Mouse (Mus musculus) heart, postnatal 14 days (tissue): ENCODE measurements around the gene Smtnl2. TPM values are rescaled to one million over a fixed set of nuclear protein-coding genes. Genes with fewer than 3 reads are reported as not detected.
"Not testable (repeated sequence)": the region's sequence is repeated elsewhere in the genome, so short reads cannot be mapped to it uniquely, and the experiment has no call there.

Experiments used
- DNase-seq, 2 experiments: peaks; one replicate each; pipeline ENCODE4 v3.0.0; 2021 to 2022
- intact Hi-C: fragments of 180-260 bp; cut with DNase I; formaldehyde crosslinking; loops from one replicate; pipeline ENCODE4 v1.15.1; 2025
- total RNA-seq, 2 experiments: library from RNA; stranded (reverse); gene quantifications; 2 replicates each; pipeline ENCODE4 v1.2.3; 2021

Smtnl2 gene
- total RNA-seq, 2 experiments from 2014 or later, result 27.1 to 30.5 TPM

DNA sequence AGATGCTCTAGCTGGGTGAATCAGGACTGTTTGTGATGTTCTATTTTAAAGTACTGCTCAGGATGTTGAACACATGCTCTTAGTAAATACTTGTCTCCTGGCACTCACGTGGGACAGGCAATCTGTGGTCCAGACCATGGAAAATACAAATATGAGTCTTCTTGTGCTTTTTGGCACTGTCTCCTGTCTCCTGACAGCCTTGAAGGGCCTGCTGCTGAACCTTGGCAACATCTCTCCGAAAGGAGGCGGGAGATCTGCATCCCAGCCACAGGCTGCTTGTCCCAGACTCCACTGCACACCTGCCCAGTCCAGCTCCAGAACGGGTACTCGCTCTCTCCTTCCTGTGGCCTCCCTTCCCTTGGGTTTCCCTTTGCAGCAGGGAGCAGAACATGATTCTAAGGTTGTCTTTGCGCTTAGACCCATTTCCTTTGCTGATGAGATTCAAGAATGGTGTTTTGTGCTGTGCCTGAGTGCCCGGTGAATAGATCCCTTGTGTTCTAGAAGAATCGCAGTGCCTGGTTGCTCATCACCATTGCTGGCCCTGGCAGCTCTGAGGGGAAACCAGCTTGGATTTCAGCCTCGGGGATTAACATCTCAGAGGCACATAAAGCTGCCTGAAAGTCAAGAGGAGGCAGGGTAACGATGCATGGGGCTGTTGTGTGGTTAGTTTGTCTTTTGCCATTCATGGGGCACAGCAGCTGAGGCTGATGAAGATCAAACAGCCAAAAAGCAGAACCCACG is 43.4 kb downstream of the Smtnl2 start:
- intact Hi-C loops, result no loop called here
- no peak for DNase-seq

DNA sequence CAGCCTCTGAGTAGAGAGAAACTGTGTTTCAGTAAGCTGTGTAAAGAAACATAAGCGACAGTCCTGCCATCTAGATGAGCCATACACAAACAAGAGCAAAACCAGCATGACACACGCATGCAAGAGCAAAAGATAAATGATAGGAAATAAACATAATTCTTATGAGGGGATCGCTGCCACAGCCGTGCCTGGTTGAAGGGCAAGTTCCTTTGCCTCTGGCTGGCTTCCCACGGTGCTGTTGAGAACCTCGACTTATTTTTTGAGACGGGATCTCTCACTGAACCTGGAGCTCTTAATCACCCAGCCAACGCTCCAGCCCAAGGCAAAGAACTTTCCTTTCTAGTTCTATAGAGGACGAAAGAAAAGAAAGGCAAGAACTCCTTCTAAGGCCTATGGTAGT is 45.4 kb downstream of the Smtnl2 start:
- DNase-seq, result no peak
- intact Hi-C loops, result no loop called here

- intact Hi-C loops, result no loop called here
- DNase-seq, result no peak
Observed at GRCm38 (mm10) chr11:72364526-72364925, 47.0 kb downstream of the Smtnl2 start.

- no peak for DNase-seq
- intact Hi-C loops, result no loop called here
Observed at GRCm38 (mm10) chr11:72363523-72364240, 47.8 kb downstream of the Smtnl2 start.

GRCm38 (mm10) chr11:72362347-72362741 is 49.2 kb downstream of the Smtnl2 start, which contains the start of gene Tekt1:
Gene Tekt1, minus strand, starts transcription at chr11:72362442.
- no peak for DNase-seq
- intact Hi-C loops, result no loop called here

DNA sequence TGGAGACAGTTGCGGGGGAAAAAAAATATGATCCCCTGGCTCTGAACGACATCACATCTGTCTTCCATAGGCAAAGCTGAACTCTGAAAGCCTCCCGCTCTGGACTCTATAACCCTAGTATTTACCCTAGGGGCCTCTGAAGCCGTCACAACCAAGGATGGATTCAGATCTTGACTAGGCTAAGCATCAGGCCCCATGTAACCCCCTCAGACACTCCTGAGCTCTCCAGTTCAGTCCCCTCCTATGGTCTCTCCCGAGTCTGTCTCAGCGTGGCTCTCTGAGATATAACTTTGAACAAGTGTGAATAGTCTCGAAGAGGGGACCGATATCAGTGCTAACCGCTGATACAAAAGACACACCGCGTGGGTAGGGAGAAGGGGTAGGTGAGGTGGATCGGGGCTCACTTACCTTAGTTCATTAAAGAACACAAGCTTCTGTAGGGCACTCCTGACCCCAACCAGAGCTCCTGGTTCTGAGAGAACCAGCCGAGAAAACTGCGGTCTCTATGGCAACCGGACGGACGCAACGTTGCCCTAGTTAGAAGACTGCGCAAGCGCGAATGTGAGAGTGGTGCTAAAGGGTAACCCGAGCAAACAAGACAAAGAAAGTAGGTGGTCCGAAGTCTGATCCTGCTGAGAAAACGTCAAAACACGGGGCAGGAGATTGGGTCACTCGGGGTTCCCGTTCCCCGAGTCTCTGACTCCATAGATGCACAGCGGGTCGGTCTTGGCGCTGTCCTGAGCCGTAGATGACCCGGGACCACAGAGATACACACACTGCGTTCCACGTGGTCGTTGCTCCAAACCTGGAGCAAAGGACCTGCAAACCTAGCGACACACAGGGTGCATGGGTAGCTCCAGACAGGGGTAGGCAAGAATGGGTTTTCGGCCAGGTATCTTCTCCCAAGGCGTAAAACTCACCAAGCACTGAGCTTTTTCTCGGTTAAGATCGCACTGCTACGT is 49.8 kb downstream of the Smtnl2 start:
- DNase-seq, result peak; percentile 43 to 63
- intact Hi-C loops, result no loop called here

- intact Hi-C loops, result loop anchor here (1.0 to 10.0 kb wide), 3 partner anchors 73 to 370 kb away; no protein-coding TSS in a partner anchor
Observed at GRCm38 (mm10) chr11:72354971-72355728, 56.4 kb downstream of the Smtnl2 start.

DNA sequence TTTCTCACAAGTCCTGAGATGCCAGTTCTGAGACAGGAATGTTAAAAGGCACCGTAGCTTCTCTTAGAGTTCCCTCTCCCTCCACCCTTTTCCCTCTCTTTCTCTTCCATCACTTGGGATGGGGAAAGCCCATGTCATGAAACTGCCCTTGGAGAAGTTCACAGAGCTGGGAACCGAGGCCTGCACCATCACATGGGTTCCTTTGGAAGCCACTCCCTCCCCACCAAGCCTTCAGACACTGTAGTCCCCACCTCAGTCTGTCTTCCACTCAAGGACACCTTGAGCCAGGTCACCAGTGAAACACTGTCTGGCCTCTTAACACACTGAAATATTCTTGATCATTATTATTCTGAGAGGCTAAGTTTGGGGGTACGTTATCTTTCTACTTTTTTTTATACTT is 58.3 kb downstream of the Smtnl2 start:
- intact Hi-C loops, result loop anchor here (5.0 to 10.0 kb wide), 2 partner anchors 209 to 372 kb away; no protein-coding TSS in a partner anchor
- DNase-seq, result no peak

More at GRCm38 (mm10) chr11:72354971-72355728, 56.4 kb downstream of the Smtnl2 start:
- peak; percentile 82 to 86 for DNase-seq

GRCm38 (mm10) chr11:72352272-72352671 is 59.2 kb downstream of the Smtnl2 start:
- DNase-seq, result no peak
- intact Hi-C loops, result loop anchor here (5.0 to 10.0 kb wide), 2 partner anchors 210 to 373 kb away; no protein-coding TSS in a partner anchor

DNA sequence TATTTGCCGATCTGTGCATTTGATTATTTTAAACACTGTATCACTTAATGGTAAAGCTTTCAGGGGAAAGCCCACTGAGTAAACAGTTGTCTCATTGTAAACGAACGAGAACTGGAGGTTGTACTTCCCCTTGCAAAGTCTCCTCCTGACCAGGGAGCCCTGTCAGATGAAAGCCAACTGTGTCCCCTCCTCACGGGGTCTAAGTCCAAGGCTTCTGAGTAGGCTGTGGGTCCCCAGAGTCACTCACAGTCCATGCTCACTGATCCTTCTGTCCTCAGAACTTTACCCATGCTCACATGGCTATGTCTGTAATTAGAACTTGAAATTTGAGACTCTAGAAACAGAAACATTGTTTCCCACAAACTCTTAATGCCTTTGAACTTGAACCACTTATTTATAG is 61.9 kb downstream of the Smtnl2 start:
- DNase-seq, result no peak
- intact Hi-C loops, result loop anchor here (5.0 to 10.0 kb wide), 2 partner anchors 213 to 375 kb away; no protein-coding TSS in a partner anchor

DNA sequence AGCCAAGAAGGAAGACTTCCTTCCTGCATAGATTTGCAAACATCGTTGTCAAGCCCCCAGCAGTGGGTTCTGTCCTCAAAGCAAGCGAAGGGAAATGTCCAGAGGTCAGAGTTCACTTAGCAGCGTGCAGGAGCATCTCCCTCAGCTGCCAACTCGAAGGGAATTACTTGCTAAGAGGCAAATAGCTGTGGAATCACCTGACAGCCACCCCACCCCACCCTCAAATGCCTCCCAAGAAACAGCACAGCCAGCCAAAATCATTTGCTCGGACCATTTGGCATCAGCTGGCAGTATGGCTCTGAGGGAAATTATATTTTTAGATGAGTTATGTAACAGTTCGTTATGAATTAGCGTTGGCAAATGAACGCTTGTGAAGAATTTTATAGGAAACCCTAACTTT is 62.5 kb downstream of the Smtnl2 start:
- DNase-seq, result no peak

GRCm38 (mm10) chr11:72348563-72348962 is 63.0 kb downstream of the Smtnl2 start:
- intact Hi-C loops, result no loop called here
- no peak for DNase-seq

More for the DNA sequence above, 62.5 kb downstream of the Smtnl2 start:
- intact Hi-C loops, result no loop called here

- intact Hi-C loops, result loop anchor here (1.0 kb wide), 1 partner anchor 84 kb away; no protein-coding TSS in a partner anchor
- DNase-seq, result no peak
Observed at GRCm38 (mm10) chr11:72344486-72344885, 67.0 kb downstream of the Smtnl2 start.

DNA sequence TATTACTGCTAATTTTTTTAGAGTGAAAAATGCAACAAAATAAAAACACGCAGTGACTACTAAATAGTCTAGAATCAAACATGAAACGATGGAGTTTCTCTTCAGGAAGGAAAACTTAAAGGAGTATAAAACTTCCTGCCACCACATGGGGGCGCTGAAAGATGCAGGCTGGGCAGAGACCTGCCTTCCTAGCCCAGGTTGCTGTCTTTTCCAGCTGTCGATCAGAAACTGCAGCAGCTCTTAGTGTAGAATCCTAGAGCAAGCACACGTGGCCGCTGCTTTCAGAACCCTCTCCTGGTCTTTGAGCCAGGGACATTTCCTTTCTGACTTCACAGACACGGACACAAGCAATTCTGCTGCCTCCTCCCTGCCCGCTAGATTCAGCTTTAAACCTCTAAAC is 67.6 kb downstream of the Smtnl2 start:
- DNase-seq, result peak; percentile 56 to 75
- intact Hi-C loops, result loop anchor here (1.0 kb wide), 1 partner anchor 84 kb away; no protein-coding TSS in a partner anchor

- intact Hi-C loops, DNase-seq: not testable (repeated sequence)
Observed at GRCm38 (mm10) chr11:72343238-72343625, 68.3 kb downstream of the Smtnl2 start.

- intact Hi-C loops, result no loop called here
- DNase-seq, result peak; percentile 49 to 66
Observed at GRCm38 (mm10) chr11:72342549-72343237, 68.8 kb downstream of the Smtnl2 start.

GRCm38 (mm10) chr11:72339716-72340115 is 71.8 kb downstream of the Smtnl2 start:
- no peak for DNase-seq

More at GRCm38 (mm10) chr11:72339716-72340115, 71.8 kb downstream of the Smtnl2 start:
- intact Hi-C loops, result no loop called here
